Mouse (Mus musculus) NIH3T3 (cell line): Measurements from ENCODE around the gene Tmem151b.

Experiments
- DNase-seq: peaks from one replicate; pipeline ENCODE4 v3.0.0-alpha.2; 2012; ENCODE audit warnings: low read depth

Tmem151b gene

GRCm38 (mm10) chr17:45510871-45511270 is 38.6 kb downstream of the Tmem151b start:
- DNase-seq, result no peak

- peak; percentile 97 for DNase-seq
Observed at GRCm38 (mm10) chr17:45506700-45507189, 42.7 kb downstream of the Tmem151b start, which contains the start of gene Aars2. Aars2 (plus strand) TSS chr17:45506841.

GRCm38 (mm10) chr17:45505941-45506465 is 43.5 kb downstream of the Tmem151b start:
- no peak for DNase-seq

GRCm38 (mm10) chr17:45503301-45503973 is 46.0 kb downstream of the Tmem151b start:
- peak; percentile 66 for DNase-seq

- no peak for DNase-seq
Observed at GRCm38 (mm10) chr17:45502324-45502723, 47.2 kb downstream of the Tmem151b start.

- no peak for DNase-seq
Observed at GRCm38 (mm10) chr17:45500981-45501380, 48.5 kb downstream of the Tmem151b start.

GRCm38 (mm10) chr17:45499516-45499915 is 50.0 kb downstream of the Tmem151b start:
- DNase-seq, result no peak

GRCm38 (mm10) chr17:45498397-45498796 is 51.1 kb downstream of the Tmem151b start:
- peak; percentile 20 for DNase-seq

- no peak for DNase-seq
Observed at GRCm38 (mm10) chr17:45495398-45495797, 54.1 kb downstream of the Tmem151b start.
